ENCODE assay signal across 10 mouse cellular contexts in genomic region chr11:83293182-83293581, GRCm38 (mm10). TPM values are rescaled to one million over a fixed set of nuclear protein-coding genes. Genes with fewer than 3 reads are reported as not detected.
DNase-seq lines count a peak whose midpoint lies in the region; ATAC-seq and TF ChIP-seq lines count a peak whose summit lies in the region.
"Had no signal": no experiment of that assay in that cellular context is flagged by ENCODE, and none has a peak within 500 bp of the region (broad histone marks: within the 10 kb centered on the region; RNA-seq: fewer than 3 reads in every experiment).

No protein-coding gene starts in this region.

- no peak overlapping the region for H3K9ac ChIP-seq in kidney, postnatal 0 days (ENCODE audit: low read depth, low read length)
- H3K9ac ChIP-seq in embryonic facial prominence, embryonic 15.5 days = 0 out of 2 replicates have a peak overlapping the region, but pooled peaks have one; percentile 65
- peak overlapping the region; percentile 79 for H3K9ac ChIP-seq in intestine, embryonic 16.5 days (ENCODE audit: low read depth, low read length)

- peaks cover 22% of the 10 kb centered on the region for H3K4me1 ChIP-seq in kidney, postnatal 0 days (replicated peaks; ENCODE audit: insufficient read depth, low read length)
- peaks cover 22% of the 10 kb centered on the region for H3K4me1 ChIP-seq in embryonic facial prominence, embryonic 15.5 days
- peaks cover 24% of the 10 kb centered on the region for H3K4me1 ChIP-seq in intestine, embryonic 16.5 days (ENCODE audit: control insufficient read depth, insufficient read depth, low read length)

- peaks cover 27% of the 10 kb centered on the region for H3K79me2 ChIP-seq in myocyte (ENCODE audit: control insufficient read depth, insufficient read depth)

- peak overlapping the region; percentile 75 for H3K4me2 ChIP-seq in kidney, postnatal 0 days (ENCODE audit: low read length)
- peak overlapping the region; percentile 78 for H3K4me2 ChIP-seq in embryonic facial prominence, embryonic 15.5 days (replicated peaks)
- peak overlapping the region; percentile 75 for H3K4me2 ChIP-seq in intestine, embryonic 16.5 days (ENCODE audit: low read depth, low read length)
- H3K4me2 ChIP-seq in myocyte (ENCODE audit: low read depth) = peak overlapping the region; percentile 87

- H3K27ac ChIP-seq in kidney, postnatal 0 days = no peak overlapping the region
- no peak overlapping the region for H3K27ac ChIP-seq in embryonic facial prominence, embryonic 15.5 days (replicated peaks)
- no peak overlapping the region for H3K27ac ChIP-seq in intestine, embryonic 16.5 days (ENCODE audit: low read length)

- TF ChIP-seq POLR2A in myocyte (IDR thresholded peaks at IDR 0.05; ENCODE audit: insufficient read length, low read depth) = no peak

- no peaks in the 10 kb centered on the region for H3K36me3 ChIP-seq in kidney, postnatal 0 days (ENCODE audit: insufficient read depth, low read length)
- H3K36me3 ChIP-seq in embryonic facial prominence, embryonic 15.5 days = peaks cover 23% of the 10 kb centered on the region; the same call in 1 of the 2 replicates
- H3K36me3 ChIP-seq in intestine, embryonic 16.5 days (ENCODE audit: control insufficient read depth, insufficient read depth, low read length) = no peaks in the 10 kb centered on the region; the same call in 1 of the 2 replicates
- H3K36me3 ChIP-seq in myocyte (ENCODE audit: control insufficient read depth, insufficient read depth) = peaks cover 22% of the 10 kb centered on the region

- no peak for ATAC-seq in kidney, postnatal 0 days (replicated peaks; ENCODE audit: low FRiP score, low read depth)
- ATAC-seq in embryonic facial prominence, embryonic 15.5 days (ENCODE audit: insufficient number of reproducible peaks, low FRiP score, low TSS enrichment, low read depth) = no peak
- no peak for ATAC-seq in intestine, embryonic 16.5 days

- H3K27me3 ChIP-seq in kidney, postnatal 0 days (ENCODE audit: insufficient read depth, low read length) = no peaks in the 10 kb centered on the region
- H3K27me3 ChIP-seq in embryonic facial prominence, embryonic 15.5 days = no peaks in the 10 kb centered on the region
- H3K27me3 ChIP-seq in intestine, embryonic 16.5 days (replicated peaks; ENCODE audit: control insufficient read depth, insufficient read depth, low read length) = no peaks in the 10 kb centered on the region
- no peaks in the 10 kb centered on the region for H3K27me3 ChIP-seq in myocyte (ENCODE audit: control insufficient read depth, insufficient read depth, insufficient read length)

- 85% methylated on average over 1 of the region's 1 CpGs for WGBS in kidney, postnatal 0 days
- WGBS in embryonic facial prominence, embryonic 15.5 days = 91% methylated on average over 1 of the region's 1 CpGs
- 83% methylated on average over 1 of the region's 1 CpGs for WGBS in intestine, embryonic 16.5 days

- H3K9me3 ChIP-seq in kidney, postnatal 0 days (replicated peaks; ENCODE audit: low read length) = no peaks in the 10 kb centered on the region
- no peaks in the 10 kb centered on the region for H3K9me3 ChIP-seq in embryonic facial prominence, embryonic 15.5 days (replicated peaks)
- H3K9me3 ChIP-seq in intestine, embryonic 16.5 days (ENCODE audit: control insufficient read depth, low read length) = no peaks in the 10 kb centered on the region

- TF ChIP-seq CTCF in kidney, postnatal 0 days (IDR thresholded peaks at IDR 0.05; ENCODE audit: low read depth) = no peak

- no peak for DNase-seq in kidney, postnatal 0 days (ENCODE audit: low spot score)
- no peak for DNase-seq in kidney, postnatal 14 days
- no peak for DNase-seq in cerebellum, adult 8-10 months
- no peak for DNase-seq in layer of hippocampus, adult 9-11 months
- no peak for DNase-seq in cerebellum, postnatal 14 days
- DNase-seq: embryo, embryonic 11 days; kidney, adult 9 months had no signal

- no peak overlapping the region for H3ac ChIP-seq in myocyte (ENCODE audit: control insufficient read depth, insufficient read length)

- no peak overlapping the region; the same call in 1 of the 2 replicates for H3K4me3 ChIP-seq in kidney, postnatal 0 days (replicated peaks; ENCODE audit: low read depth, low read length)
- H3K4me3 ChIP-seq in embryonic facial prominence, embryonic 15.5 days (replicated peaks) = peak overlapping the region; percentile 71
- H3K4me3 ChIP-seq in intestine, embryonic 16.5 days (ENCODE audit: low read length) = peak overlapping the region; percentile 71
- H3K4me3 ChIP-seq in myocyte = peak overlapping the region; percentile 82

TF ChIP-seq in myocyte, 11 proteins besides CTCF, POLR2A, EP300 and RAD21:
- TF ChIP-seq TCF12 (IDR thresholded peaks at IDR 0.05; ENCODE audit: insufficient read depth, poor library complexity, severe bottlenecking) = no peak
- no peak for TF ChIP-seq USF1 (IDR thresholded peaks at IDR 0.05; ENCODE audit: low read depth)
TF ChIP-seq in myocyte: peak in this region for 0.

RNA-seq across cellular contexts. Expression of gene Ap2b1, which starts 5.6 kb away (rescaled TPM):
- 42.4 and 45.1 TPM in 2 replicates for polyA plus RNA-seq in kidney, postnatal 0 days (2015; fragmentation: Nextera tagmentation; extraction: Ambion mirVana)
- 47.3 and 53.9 TPM in 2 replicates for polyA plus RNA-seq in embryonic facial prominence, embryonic 15.5 days (2015; fragmentation: Nextera tagmentation; extraction: Ambion mirVana)
- 46.3 and 49.1 TPM in 2 replicates for polyA plus RNA-seq in intestine, embryonic 16.5 days (2015; fragmentation: Nextera tagmentation; extraction: Ambion mirVana)
- polyA plus RNA-seq in myocyte (2012; fragmentation: generic; extraction: Trizol) = 64.7 TPM

RNA-seq across cellular contexts. Expression of gene Slfn14, which starts 6.7 kb away (rescaled TPM):
- 0.08 TPM in 1 of 2 replicates, not detected in the other for polyA plus RNA-seq in kidney, postnatal 0 days (2015; fragmentation: Nextera tagmentation; extraction: Ambion mirVana)
- 0.05 and 0.14 TPM in 2 replicates for polyA plus RNA-seq in embryonic facial prominence, embryonic 15.5 days (2015; fragmentation: Nextera tagmentation; extraction: Ambion mirVana)
- polyA plus RNA-seq in intestine, embryonic 16.5 days (2015; fragmentation: Nextera tagmentation; extraction: Ambion mirVana) = 0.37 and 0.73 TPM in 2 replicates
- polyA plus RNA-seq in myocyte (2012; fragmentation: generic; extraction: Trizol) = 0.01 TPM

RNA-seq across cellular contexts. Expression of gene Pex12, which starts 9.2 kb away (rescaled TPM):
- polyA plus RNA-seq in kidney, postnatal 0 days (2015; fragmentation: Nextera tagmentation; extraction: Ambion mirVana) = 12.2 and 12.7 TPM in 2 replicates
- 14.1 and 14.4 TPM in 2 replicates for polyA plus RNA-seq in embryonic facial prominence, embryonic 15.5 days (2015; fragmentation: Nextera tagmentation; extraction: Ambion mirVana)
- 15.3 and 16.2 TPM in 2 replicates for polyA plus RNA-seq in intestine, embryonic 16.5 days (2015; fragmentation: Nextera tagmentation; extraction: Ambion mirVana)
- polyA plus RNA-seq in myocyte (2012; fragmentation: generic; extraction: Trizol) = 8.7 TPM
